Mouse (Mus musculus) induced T-regulatory cell, adult 2 months (primary cell): ENCODE measurements around the gene Lmcd1.
"Not testable (repeated sequence)": the region's sequence is repeated elsewhere in the genome, so short reads cannot be mapped to it uniquely, and the experiment has no call there.

ENCODE experiments used
- DNase-seq: peaks from one replicate; pipeline ENCODE4 v3.0.0-alpha.2; 2012; ENCODE audit warnings: low read depth

Lmcd1 gene

GRCm38 (mm10) chr6:112273501-112274205 is at the start of gene Lmcd1:
Lmcd1 (plus strand) TSS chr6:112273758.
- DNase-seq, result no peak

GRCm38 (mm10) chr6:112223877-112224632 is 49.5 kb upstream of the Lmcd1 start:
- DNase-seq, result no peak

- DNase-seq, result no peak
Measured at GRCm38 (mm10) chr6:112236775-112237174, 36.8 kb upstream of the Lmcd1 start.

GRCm38 (mm10) chr6:112242216-112242615 is 31.3 kb upstream of the Lmcd1 start:
- no peak for DNase-seq

- DNase-seq, result no peak
Measured at GRCm38 (mm10) chr6:112245639-112246038, 27.9 kb upstream of the Lmcd1 start.

- DNase-seq, result no peak
Measured at GRCm38 (mm10) chr6:112246636-112247035, 26.9 kb upstream of the Lmcd1 start.

- not testable (repeated sequence) for DNase-seq
Measured at GRCm38 (mm10) chr6:112253943-112254342, 19.6 kb upstream of the Lmcd1 start.

GRCm38 (mm10) chr6:112254967-112255366 is 18.6 kb upstream of the Lmcd1 start:
- DNase-seq, result no peak

- DNase-seq, result no peak
Measured at GRCm38 (mm10) chr6:112255388-112256225, 18.0 kb upstream of the Lmcd1 start.

- DNase-seq, result no peak
Measured at GRCm38 (mm10) chr6:112256599-112256998, 17.0 kb upstream of the Lmcd1 start.

GRCm38 (mm10) chr6:112261089-112261488 is 12.5 kb upstream of the Lmcd1 start:
- no peak for DNase-seq

GRCm38 (mm10) chr6:112264321-112264720 is 9.2 kb upstream of the Lmcd1 start:
- no peak for DNase-seq

- DNase-seq, result no peak
Measured at GRCm38 (mm10) chr6:112266631-112267030, 6.9 kb upstream of the Lmcd1 start.

GRCm38 (mm10) chr6:112267661-112268357 is 5.7 kb upstream of the Lmcd1 start:
- no peak for DNase-seq

- DNase-seq, result no peak
Measured at GRCm38 (mm10) chr6:112274261-112275055, 900 bp downstream of the Lmcd1 start.

- DNase-seq, result no peak
Measured at GRCm38 (mm10) chr6:112275731-112276245, 2.2 kb downstream of the Lmcd1 start.

- DNase-seq, result no peak
Measured at GRCm38 (mm10) chr6:112278805-112279204, 5.2 kb downstream of the Lmcd1 start.

GRCm38 (mm10) chr6:112280161-112280560 is 6.6 kb downstream of the Lmcd1 start:
- no peak for DNase-seq

- DNase-seq, result no peak
Measured at GRCm38 (mm10) chr6:112280945-112281344, 7.4 kb downstream of the Lmcd1 start.

GRCm38 (mm10) chr6:112281935-112282334 is 8.4 kb downstream of the Lmcd1 start:
- no peak for DNase-seq

- DNase-seq, result no peak
Measured at GRCm38 (mm10) chr6:112284087-112284486, 10.5 kb downstream of the Lmcd1 start.
